Mouse (Mus musculus) mammary gland, adult 2 months (tissue): ENCODE data around the gene Usp17ld. TPM values are rescaled to one million over a fixed set of nuclear protein-coding genes. Genes with fewer than 3 reads are reported as not detected.

Experiments
- polyA plus RNA-seq: library from polyadenylated mRNA; depleted of rRNA; stranded (reverse); fragments of >200 nt; gene quantifications from 2 replicates; pipeline ENCODE4 v1.2.3, GENCODE M21; 2012; ENCODE audit warnings: low replicate concordance; rRNA removed

Gene Usp17ld
- not detected in 2 replicates for polyA plus RNA-seq

GRCm38 (mm10) chr7:103252405-103252804 lies at the start of gene Usp17ld:
TSS of gene Usp17ld (minus strand) at chr7:103252505.

GRCm38 (mm10) chr7:103216696-103217095 lies 35.6 kb downstream of the Usp17ld start, which contains the start of gene Olfr594:
TSS of gene Olfr594 (plus strand) at chr7:103216996.

GRCm38 (mm10) chr7:103211562-103211961 lies 40.7 kb downstream of the Usp17ld start, which contains the start of gene Olfr593:
TSS of gene Olfr593 (plus strand) at chr7:103211862.

Other genes starting within 250 kb of the Usp17ld start
- gene Olfr582, start 214.5 kb downstream of the Usp17ld start, polyA plus RNA-seq, result not detected in 2 replicates
- gene Olfr583, start 201.2 kb downstream of the Usp17ld start, polyA plus RNA-seq, result not detected in 2 replicates
- gene Olfr584, start 170.6 kb downstream of the Usp17ld start, polyA plus RNA-seq, result not detected in 2 replicates
- not detected in 2 replicates for gene Olfr585, start 154.8 kb downstream of the Usp17ld start, polyA plus RNA-seq
- gene Olfr586, start 126.9 kb downstream of the Usp17ld start, polyA plus RNA-seq, result not detected in 2 replicates
- not detected in 2 replicates for gene Olfr588-ps1, start 111.6 kb downstream of the Usp17ld start, polyA plus RNA-seq
- gene Olfr589, start 96.1 kb downstream of the Usp17ld start, polyA plus RNA-seq, result not detected in 2 replicates
- not detected in 2 replicates for gene Olfr591, start 74.2 kb downstream of the Usp17ld start, polyA plus RNA-seq
- gene Olfr592, start 67.7 kb downstream of the Usp17ld start, polyA plus RNA-seq, result not detected in 2 replicates
- not detected in 2 replicates for gene Olfr593, start 40.6 kb downstream of the Usp17ld start, polyA plus RNA-seq
- not detected in 2 replicates for gene Olfr594, start 35.5 kb downstream of the Usp17ld start, polyA plus RNA-seq
- gene Olfr596, start 53.1 kb upstream of the Usp17ld start, polyA plus RNA-seq, result not detected in 2 replicates
- gene Olfr597, start 63.8 kb upstream of the Usp17ld start, polyA plus RNA-seq, result not detected in 2 replicates
- gene Olfr598, start 71.1 kb upstream of the Usp17ld start, polyA plus RNA-seq, result not detected in 2 replicates
- not detected in 2 replicates for gene Olfr599, start 83.4 kb upstream of the Usp17ld start, polyA plus RNA-seq
- gene Olfr600, start 97.2 kb upstream of the Usp17ld start, polyA plus RNA-seq, result not detected in 2 replicates
- gene Olfr601, start 110.2 kb upstream of the Usp17ld start, polyA plus RNA-seq, result not detected in 2 replicates
- not detected in 2 replicates for gene Olfr603, start 133.7 kb upstream of the Usp17ld start, polyA plus RNA-seq
- not detected in 2 replicates for gene Usp17lc, start 162.6 kb upstream of the Usp17ld start, polyA plus RNA-seq
- gene Olfr605, start 192.9 kb upstream of the Usp17ld start, polyA plus RNA-seq, result not detected in 2 replicates
- not detected in 2 replicates for gene Olfr606, start 196.5 kb upstream of the Usp17ld start, polyA plus RNA-seq
- gene Olfr607, start 211.6 kb upstream of the Usp17ld start, polyA plus RNA-seq, result not detected in 2 replicates
- not detected in 2 replicates for gene Olfr608, start 217.4 kb upstream of the Usp17ld start, polyA plus RNA-seq
- not detected in 2 replicates for gene Olfr609, start 245.6 kb upstream of the Usp17ld start, polyA plus RNA-seq